Mouse (Mus musculus): Measurements from ENCODE around the gene Eif4a1. TPM values are rescaled to one million over a fixed set of nuclear protein-coding genes. Genes with fewer than 3 reads are reported as not detected.

Eif4a1 gene
- 100 to 1,000 TPM; 236 to 287 TPM for total RNA-seq (2021)
- long read RNA-seq, experiment 1, transcript Eif4a1-213 (11 exons, 1,774 nt): major isoform, 130 of 147 reads
- long read RNA-seq, experiment 1, partial matches to known transcripts: 11 of 147 reads
- long read RNA-seq, experiment 1, other reads (novel, unspliced or antisense): 6 of 147 reads
- long read RNA-seq, experiment 2, transcript Eif4a1-213 (11 exons, 1,774 nt): major isoform, 94 of 111 reads
- long read RNA-seq, experiment 2, partial matches to known transcripts: 6 of 111 reads
- long read RNA-seq, experiment 2, other reads (novel, unspliced or antisense): 11 of 111 reads

DNA sequence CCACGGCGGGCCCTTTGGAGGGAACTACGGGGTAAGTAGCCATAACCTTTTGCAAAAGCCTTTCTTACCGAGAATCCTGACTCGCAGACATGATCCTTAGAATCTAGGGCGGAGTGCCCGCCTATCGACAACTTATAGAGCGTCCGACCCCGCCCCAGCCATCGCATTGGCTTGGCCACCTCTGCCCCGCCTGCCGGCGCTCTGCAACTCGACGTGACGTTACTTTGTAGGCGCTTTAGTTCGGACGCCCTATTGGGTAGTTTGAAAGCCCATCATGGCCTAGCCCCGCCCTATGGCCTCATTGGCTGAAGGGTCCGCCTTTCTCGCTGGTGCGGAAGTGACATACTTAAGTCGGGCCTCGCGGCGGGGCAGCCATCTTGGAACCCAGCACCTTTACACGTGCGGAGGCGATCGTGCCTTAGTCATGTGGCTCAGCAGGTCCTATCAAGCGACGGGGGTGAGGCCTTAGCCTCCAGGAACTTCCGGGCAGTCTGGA, at the start of gene Eif4a1:
Gene Eif4a1 (minus strand): TSS at position 213 of the 496 bp plus-strand sequence.
- intact Hi-C loops (cut with DNase I): loop anchor here (5.0 kb wide), 1 partner anchor 310 kb away; the partner anchor contains the start of genes Ctdnep1 and Elp5

GRCm38 (mm10) chr11:69720852-69721251, 48.6 kb upstream of the Eif4a1 start:
- DNase-seq: no peak
- intact Hi-C loops (cut with DNase I): no loop called here

More for the DNA sequence above, at the start of gene Eif4a1:
- DNase-seq: peak; percentile 99 to 100

GRCm38 (mm10) chr11:69719423-69719822, 47.2 kb upstream of the Eif4a1 start:
- intact Hi-C loops (cut with DNase I): no loop called here
- no peak for DNase-seq

DNA sequence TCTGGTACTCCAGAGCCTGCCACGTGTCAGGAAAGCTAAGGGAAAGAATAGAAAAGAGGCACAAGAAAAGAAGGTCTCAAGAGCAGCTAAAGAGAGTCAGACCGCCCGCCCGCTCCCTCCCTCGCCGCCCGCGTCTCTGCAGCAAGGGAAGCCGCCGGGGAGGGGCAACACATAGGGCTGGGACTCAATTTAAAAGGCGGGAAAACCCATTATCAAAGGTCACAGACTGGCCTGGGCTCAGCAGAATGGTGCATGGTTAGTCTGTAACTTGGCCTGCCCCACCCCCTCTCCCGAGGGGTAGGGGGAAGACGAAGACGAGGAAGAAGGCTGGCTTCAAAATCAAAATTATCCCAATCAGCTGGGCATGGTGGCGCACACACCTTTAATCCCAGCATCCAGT, 46.4 kb upstream of the Eif4a1 start:
- intact Hi-C loops (cut with DNase I): no loop called here
- no peak for DNase-seq

DNA sequence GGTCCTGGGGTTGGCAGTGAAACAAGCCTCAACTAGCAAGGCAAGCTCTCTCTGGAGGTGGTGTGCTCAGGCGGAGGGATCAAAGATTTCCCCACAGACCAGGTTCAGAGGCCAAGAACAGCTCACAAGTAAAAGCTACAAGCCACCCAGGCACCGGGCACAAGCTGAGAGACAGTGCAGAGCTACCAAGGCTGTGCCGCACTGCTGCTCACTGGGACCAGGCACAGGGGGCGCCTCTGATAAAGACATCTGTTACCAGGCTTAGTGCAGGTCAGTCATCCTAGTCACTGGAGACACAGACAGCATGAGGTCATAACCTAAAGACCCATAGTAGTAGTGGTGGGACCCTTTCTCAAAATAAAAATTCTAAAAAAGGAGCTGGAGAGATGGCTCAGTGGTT, 44.7 kb upstream of the Eif4a1 start:
- DNase-seq: no peak
- intact Hi-C loops (cut with DNase I): no loop called here

GRCm38 (mm10) chr11:69715929-69716328, 43.7 kb upstream of the Eif4a1 start:
- intact Hi-C loops (cut with DNase I): loop anchor here (1.0 kb wide), 1 partner anchor 33 kb away; no protein-coding TSS in a partner anchor
- DNase-seq: no peak

DNA sequence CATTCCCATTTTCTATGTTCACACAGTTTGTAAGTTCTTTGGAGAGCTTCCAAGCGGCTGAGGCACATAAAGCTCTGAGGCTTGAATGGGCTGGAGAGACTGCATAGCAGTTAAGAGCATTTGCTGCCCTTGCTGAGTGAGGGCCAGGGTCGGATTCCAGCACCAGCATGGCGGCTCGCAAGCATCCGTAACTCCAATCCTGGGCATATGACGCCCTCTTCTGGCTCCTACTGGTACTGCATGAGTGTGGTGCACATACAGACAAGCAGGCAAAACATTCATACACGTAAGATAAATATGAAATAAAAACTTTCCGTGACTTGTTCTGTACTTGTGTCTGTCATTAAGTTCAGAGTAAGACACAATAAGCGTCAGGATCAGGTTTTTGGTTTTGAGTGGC, 43.3 kb upstream of the Eif4a1 start:
- DNase-seq: peak; percentile 28 to 52
- intact Hi-C loops (cut with DNase I): loop anchor here (1.0 kb wide), 1 partner anchor 32 kb away; no protein-coding TSS in a partner anchor

DNA sequence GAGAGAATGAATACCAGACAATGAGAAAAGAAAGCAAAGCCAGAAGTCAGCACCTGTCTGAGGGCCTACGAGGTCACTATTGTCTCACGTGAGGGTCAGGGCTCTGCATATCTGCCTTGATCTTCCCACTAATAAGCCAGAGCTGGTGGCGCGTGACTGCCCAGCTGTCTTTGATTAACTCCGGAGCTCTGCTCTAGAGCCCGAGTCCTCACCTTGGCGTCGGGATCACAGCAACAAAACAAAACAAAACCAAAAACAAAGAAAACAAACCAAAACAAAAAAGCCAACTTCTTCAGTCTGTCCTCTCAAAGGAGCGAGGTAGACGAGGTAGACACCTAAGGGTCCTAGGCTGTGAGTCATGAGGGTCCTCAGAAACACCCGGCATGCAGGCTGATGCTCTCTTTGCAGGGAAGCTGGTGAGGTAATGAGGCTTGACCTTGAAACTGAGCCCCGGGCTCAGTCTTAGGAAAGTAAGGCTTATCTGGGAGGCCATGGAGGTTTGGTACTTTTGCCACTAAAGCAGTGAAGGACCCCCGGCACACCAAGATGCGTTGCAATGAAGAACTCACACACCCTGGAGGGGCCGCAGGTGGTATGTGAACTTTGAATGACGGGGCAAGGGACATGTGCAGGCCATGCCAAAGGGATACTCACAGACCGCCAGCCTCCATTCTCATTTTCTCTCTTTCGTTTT, 42.6 kb upstream of the Eif4a1 start:
- intact Hi-C loops (cut with DNase I): loop anchor here (1.0 kb wide), 1 partner anchor 31 kb away; no protein-coding TSS in a partner anchor
- DNase-seq: no peak

DNA sequence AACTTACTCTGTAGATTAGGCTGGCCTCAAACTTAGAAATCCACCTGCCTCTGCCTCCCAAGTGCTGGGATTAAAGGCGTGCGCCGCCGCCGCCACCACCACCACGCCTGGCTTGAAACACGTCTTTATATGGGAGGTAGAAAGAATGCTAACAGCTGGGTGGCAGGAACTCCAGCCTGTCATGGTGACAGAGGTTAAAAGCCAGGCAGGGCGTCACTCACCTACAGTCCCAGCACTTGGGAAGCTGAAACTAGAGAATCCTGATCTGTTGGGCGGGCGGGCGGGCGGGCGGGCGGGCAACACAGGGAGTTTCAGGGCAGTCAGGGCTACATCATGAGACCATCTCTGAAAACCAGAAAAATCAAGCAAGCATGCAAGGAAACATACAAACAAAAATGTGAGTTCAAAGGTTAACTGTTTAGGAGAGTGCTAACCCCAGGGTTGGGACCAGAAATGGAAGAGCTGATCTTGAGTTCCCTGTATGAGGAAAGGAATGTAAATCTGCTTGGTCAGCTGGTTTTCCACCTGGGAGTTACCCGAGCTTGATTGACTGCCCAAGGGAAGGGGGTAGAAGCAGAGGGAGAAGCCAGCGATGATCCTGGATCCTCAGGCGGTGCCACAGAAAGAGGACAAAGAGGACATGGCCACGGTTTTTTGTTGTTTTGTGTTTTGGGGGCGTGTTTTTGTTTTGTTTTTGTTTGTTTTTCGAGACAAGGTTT, 40.9 kb upstream of the Eif4a1 start:
- intact Hi-C loops (cut with DNase I): no loop called here
- no peak for DNase-seq

GRCm38 (mm10) chr11:69711082-69711481, 38.9 kb upstream of the Eif4a1 start:
- intact Hi-C loops (cut with DNase I): no loop called here
- DNase-seq: no peak

GRCm38 (mm10) chr11:69710470-69710869, 38.2 kb upstream of the Eif4a1 start:
- intact Hi-C loops (cut with DNase I): no loop called here
- DNase-seq: no peak

DNA sequence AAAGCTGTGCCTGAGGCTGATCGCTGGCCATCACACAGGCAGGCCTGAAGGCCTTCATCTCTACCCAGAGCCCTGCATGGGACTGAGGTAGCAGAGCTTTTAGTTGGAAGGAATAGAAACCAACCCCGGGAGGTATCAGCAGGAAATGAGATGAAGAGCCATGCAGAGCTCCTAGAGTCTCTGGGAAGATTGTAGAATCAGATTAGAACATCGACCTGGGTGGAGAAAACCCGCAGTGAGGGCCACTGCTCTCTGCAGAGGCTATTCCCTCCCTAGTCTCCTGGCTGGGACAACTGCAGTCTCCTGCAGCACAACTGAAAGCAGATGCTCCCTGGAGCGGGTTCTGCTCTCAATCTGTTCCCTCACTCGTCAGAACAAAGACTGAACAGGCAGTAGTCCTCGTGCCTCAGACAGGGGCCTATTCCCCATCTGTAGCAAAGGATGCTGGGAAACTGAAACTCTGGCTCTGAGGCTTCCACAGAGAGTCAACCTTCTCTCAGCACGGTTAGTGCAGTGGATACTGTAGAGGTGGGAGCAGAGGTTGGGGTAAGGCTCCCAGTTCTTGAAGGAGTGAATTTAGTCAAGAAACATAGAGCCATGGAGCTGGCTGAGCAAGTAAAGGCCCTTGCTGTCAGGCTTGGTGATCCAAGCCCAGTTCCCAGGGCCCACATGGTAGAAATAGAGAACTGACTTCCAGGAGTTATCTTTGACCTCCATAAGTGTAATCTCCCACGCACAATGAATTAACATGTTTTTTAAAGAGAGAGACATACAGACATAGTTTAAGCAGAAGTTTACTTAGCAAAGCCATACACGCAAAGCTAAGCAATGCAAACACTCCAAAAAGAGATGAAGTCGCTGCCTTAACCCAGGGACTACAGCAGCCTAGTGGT, 37.6 kb upstream of the Eif4a1 start:
- intact Hi-C loops (cut with DNase I): no loop called here
- DNase-seq: no peak

DNA sequence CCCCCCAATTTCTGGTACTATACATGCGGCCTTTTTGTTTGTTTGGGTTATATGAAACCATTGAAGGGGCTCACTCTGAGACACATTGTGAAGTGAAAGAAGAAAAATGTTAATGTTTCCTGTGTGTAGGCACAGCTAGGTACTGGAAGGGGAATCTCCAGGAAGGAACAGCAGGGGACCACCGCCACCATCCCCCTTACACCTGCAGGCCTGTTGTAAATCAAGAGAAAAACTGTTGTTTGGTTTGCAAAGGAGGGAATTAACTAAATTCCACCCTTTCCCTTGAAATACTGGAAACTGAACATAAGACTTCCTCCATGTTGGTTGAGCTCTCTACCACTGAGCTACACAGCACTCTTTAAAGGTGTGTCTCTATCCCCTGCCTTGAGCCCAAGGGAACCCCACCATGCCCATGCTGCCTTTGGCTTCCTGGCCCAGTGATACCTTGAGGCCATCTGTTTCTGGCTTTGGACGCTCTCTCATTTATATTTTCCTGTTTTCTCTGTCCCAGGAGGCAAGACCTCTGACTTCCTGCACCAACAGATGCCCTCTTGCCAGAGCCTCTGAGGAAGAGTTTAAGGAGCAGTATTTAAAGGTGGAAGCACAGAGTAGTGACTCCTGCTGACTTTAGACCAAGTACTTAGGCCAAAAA, 36.5 kb upstream of the Eif4a1 start:
- DNase-seq: no peak
- intact Hi-C loops (cut with DNase I): no loop called here

GRCm38 (mm10) chr11:69707873-69708381, 35.7 kb upstream of the Eif4a1 start:
- DNase-seq: no peak
- intact Hi-C loops (cut with DNase I): no loop called here

GRCm38 (mm10) chr11:69707480-69707847, 35.2 kb upstream of the Eif4a1 start:
- intact Hi-C loops (cut with DNase I): no loop called here
- DNase-seq: no peak

GRCm38 (mm10) chr11:69706775-69707479, 34.7 kb upstream of the Eif4a1 start:
- DNase-seq: peak; percentile 76 to 86
- intact Hi-C loops (cut with DNase I): no loop called here

- intact Hi-C loops (cut with DNase I): no loop called here
- DNase-seq: no peak
Observed at GRCm38 (mm10) chr11:69704613-69705010, 32.4 kb upstream of the Eif4a1 start.

DNA sequence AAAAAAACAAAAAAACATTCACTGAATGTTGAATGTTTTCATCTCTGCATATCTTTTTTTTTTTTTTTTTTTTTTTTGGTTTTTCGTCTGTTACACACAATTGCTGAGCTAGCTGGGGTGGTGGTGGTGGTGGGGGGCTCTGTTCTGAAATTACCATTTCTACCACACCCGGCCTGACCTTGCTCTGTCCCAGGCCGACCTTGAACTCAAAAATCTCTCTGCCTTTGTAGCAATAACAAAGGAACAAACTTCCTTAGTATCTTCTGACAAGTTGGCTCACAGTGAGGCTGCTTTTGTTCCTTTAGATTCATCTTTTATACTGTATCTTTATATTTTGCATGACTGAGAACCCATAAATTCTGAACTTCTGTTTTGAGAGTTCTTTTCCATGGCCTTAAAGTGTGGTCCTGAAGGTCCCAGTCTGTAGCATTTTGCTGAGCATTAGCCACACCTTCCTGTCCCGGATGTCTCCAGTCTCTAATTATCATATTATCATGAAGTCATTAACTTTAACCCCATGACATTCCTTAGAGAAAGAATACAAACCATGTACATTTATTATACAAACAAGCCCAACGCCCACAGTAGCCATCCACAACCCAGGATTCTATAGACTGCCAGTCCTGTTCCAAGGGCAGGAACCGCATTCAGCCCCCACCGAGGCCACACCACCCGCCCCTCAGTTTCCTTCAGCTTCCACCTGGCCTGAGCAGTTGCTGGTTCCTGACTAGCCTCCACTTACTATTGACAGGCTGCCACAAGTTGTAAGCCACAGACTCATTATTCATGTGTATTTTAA, 31.8 kb upstream of the Eif4a1 start:
- intact Hi-C loops (cut with DNase I): no loop called here
- no peak for DNase-seq

All from heart, postnatal 14 days (tissue).